Mouse (Mus musculus) ES-E14 (cell line): ENCODE measurements around the gene Cyp4b1. TPM values are rescaled to one million over a fixed set of nuclear protein-coding genes. Genes with fewer than 3 reads are reported as not detected.

Source experiments
- DNase-seq: peaks from one replicate; pipeline ENCODE4 v3.0.0-alpha.2; 2013; ENCODE audit warnings: low read depth, low spot score
- H3K27ac ChIP-seq: 2 replicates; pipeline ENCODE4 v1.5.1; 2012; ENCODE audit warnings: low read depth, mild to moderate bottlenecking, low read length, moderate library complexity, mixed read lengths; ENCODE audit not compliant: poor library complexity, insufficient read depth, severe bottlenecking
- H3K36me3 ChIP-seq: 2 replicates; pipeline ENCODE4 v1.6.1; 2012; ENCODE audit warnings: mild to moderate bottlenecking, low read length, moderate library complexity, mixed read lengths; ENCODE audit not compliant: control insufficient read depth, poor library complexity, insufficient read depth, severe bottlenecking
- H3K4me1 ChIP-seq, 2 experiments: fragments of 150-350 bp in 1 of 2; sonication (generic) in 1 of 2; 2 replicates each; pipeline ENCODE4 v1.6.1; 2012; ENCODE audit warnings: low read length in 2 of 2, mild to moderate bottlenecking in 1 of 2, mixed read lengths in 1 of 2; ENCODE audit not compliant: control insufficient read depth in 2 of 2, insufficient read depth in 2 of 2, poor library complexity in 1 of 2
- H3K4me3 ChIP-seq, 2 experiments: fragments of 150-350 bp in 1 of 2; sonication (generic) in 1 of 2; 2 replicates each; pipeline ENCODE4 v1.5.1; 2012; ENCODE audit warnings: low read length in 2 of 2, low read depth in 1 of 2, mild to moderate bottlenecking in 1 of 2, mixed read lengths in 1 of 2; ENCODE audit not compliant: insufficient read depth in 1 of 2, poor library complexity in 1 of 2, severe bottlenecking in 1 of 2
- H3K9ac ChIP-seq: 2 replicates; pipeline ENCODE4 v1.6.1; 2012; ENCODE audit warnings: low read depth, mild to moderate bottlenecking, low read length, mixed read lengths; ENCODE audit not compliant: poor library complexity, insufficient read depth, severe bottlenecking
- H3K9me3 ChIP-seq: fragments of 150-350 bp; sonication (generic); 2 replicates; pipeline ENCODE4 v1.6.1; 2012; ENCODE audit warnings: low read depth, mild to moderate bottlenecking, low read length; ENCODE audit not compliant: control insufficient read depth, insufficient read depth
- CHD2 ChIP-seq: IDR thresholded peaks from 2 replicates; pipeline ENCODE4 v1.6.1; 2014; ENCODE audit warnings: mild to moderate bottlenecking, low read depth, low read length, inconsistent platforms
- HCFC1 ChIP-seq: IDR thresholded peaks from 2 replicates; pipeline ENCODE4 v1.6.1; 2012; ENCODE audit warnings: low read length, inconsistent platforms, borderline replicate concordance; ENCODE audit not compliant: insufficient read depth
- MAFK ChIP-seq: IDR thresholded peaks from 2 replicates; pipeline ENCODE4 v1.6.1; 2014; ENCODE audit warnings: mild to moderate bottlenecking, low read depth, low read length, inconsistent platforms; ENCODE audit not compliant: insufficient read depth
- ZC3H11A ChIP-seq: IDR thresholded peaks from 2 replicates; pipeline ENCODE4 v1.6.1; 2012; ENCODE audit warnings: low read depth, mild to moderate bottlenecking, inconsistent platforms, low read length, borderline replicate concordance
- ZNF384 ChIP-seq: IDR thresholded peaks from 2 replicates; pipeline ENCODE4 v1.6.1; 2012; ENCODE audit warnings: low read depth, low read length, inconsistent platforms
- in situ Hi-C, 2 experiments: fragments of 600-800 bp; cut with MboI; formaldehyde crosslinking; loops; one replicate each; pipeline ENCODE4 v1.15.1; 2025; ENCODE audit warnings: low sequenced_read_pairs in 2 of 2, inconsistent platforms in 1 of 2; ENCODE audit not compliant: unreplicated experiment in 2 of 2
- total RNA-seq: library from RNA; depleted of rRNA; stranded (reverse); fragments of 300-350 nt; gene quantifications from 2 replicates; pipeline ENCODE4 v1.2.3, GENCODE M21; 2012; rRNA removed

The Cyp4b1 gene
- total RNA-seq, 1 experiment, result not detected

DNA sequence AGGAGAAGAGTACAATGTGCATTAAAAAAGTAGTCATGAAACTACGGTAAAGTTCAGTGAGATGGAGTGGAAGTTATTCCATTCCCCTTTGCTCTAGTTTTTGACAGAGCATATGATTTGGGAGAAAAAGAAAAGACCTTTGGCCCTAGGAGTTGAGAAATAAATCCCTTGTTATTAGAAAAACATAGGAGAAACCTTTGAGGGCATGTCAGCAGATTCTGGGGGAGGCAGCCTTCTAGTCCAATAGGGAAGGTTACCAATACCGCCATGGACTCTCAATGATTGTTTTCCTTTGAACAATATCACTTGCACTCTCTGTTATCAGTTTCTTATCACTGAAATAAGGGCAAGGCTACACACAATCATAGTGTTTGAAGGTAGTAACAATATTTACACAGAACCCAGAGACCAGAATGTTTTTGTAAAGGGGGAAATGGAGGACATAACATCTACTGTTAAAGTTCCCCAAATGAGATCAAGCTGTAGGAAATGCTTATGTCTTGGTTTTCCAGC lies 50.6 kb downstream of the Cyp4b1 start:
- H3K27ac ChIP-seq, result no peak overlapping the region
- H3K4me1 ChIP-seq, result no peaks in the 10 kb centered on the region
- H3K36me3 ChIP-seq, result no peaks in the 10 kb centered on the region
- H3K4me3 ChIP-seq, result no peak overlapping the region
- TF ChIP-seq HCFC1, result no peak
- TF ChIP-seq MAFK, result no peak
- no peak for TF ChIP-seq ZNF384
- TF ChIP-seq ZC3H11A, result no peak
- in situ Hi-C loops, result no loop called here
- no peak overlapping the region for H3K9ac ChIP-seq
- no peak for DNase-seq
- no peaks in the 10 kb centered on the region for H3K9me3 ChIP-seq

DNA sequence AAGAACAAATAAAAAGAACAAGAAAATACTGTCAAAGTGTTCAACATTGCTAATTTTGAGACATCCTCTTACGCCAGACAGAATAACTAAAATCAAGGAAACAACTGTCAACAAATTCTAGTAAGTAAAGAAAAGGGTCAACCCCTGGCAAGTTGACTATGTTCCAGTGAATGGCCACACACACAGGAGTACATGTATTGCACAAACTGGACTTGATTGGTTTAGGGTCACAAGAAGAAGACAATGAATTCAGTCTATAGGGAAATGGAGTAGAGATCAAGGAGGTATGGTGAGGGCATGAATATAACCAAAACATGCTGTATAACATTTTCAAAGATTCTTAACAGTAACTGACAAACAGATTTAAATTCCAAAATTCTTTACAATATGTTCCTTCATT lies 51.2 kb downstream of the Cyp4b1 start:
- Histone ChIP-seq H3K27ac (no peak overlapping the region), H3K9me3 (no peaks in the 10 kb centered on the region), H3K36me3 (no peaks in the 10 kb centered on the region), H3K4me1 (no peaks in the 10 kb centered on the region), H3K4me3 (no peak overlapping the region), H3K9ac (no peak overlapping the region)
- TF ChIP-seq ZNF384 (no peak), ZC3H11A (no peak), CHD2 (no peak), MAFK (no peak), HCFC1 (no peak)
- DNase-seq, result no peak
- in situ Hi-C loops, result no loop called here

DNA sequence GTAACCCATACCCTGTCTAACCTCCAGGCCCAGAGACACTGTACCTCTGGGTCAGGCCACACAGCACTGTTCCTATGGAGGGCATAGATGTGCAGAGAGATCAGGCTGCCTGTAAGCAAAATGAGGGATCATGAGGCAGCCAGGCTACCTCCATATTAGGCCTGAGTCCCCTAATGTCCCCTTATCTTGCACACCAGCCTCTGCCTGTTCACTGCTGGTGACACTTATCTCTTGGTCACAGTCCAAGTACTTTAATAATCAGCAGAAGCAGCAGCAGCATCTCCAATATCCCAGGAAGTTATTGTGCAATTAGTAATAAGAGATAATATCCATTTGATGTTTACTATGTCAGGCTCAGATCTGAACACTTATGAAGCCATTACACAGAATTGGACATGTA lies 64.5 kb downstream of the Cyp4b1 start:
- TF ChIP-seq ZC3H11A (no peak), MAFK (no peak), HCFC1 (no peak), CHD2 (no peak), ZNF384 (no peak)
- no peaks in the 10 kb centered on the region for H3K4me1 ChIP-seq
- no peak overlapping the region for H3K27ac ChIP-seq
- no peak overlapping the region for H3K9ac ChIP-seq
- in situ Hi-C loops, result no loop called here
- no peak for DNase-seq
- H3K36me3 ChIP-seq, result no peaks in the 10 kb centered on the region
- no peaks in the 10 kb centered on the region for H3K9me3 ChIP-seq
- H3K4me3 ChIP-seq, result no peak overlapping the region

DNA sequence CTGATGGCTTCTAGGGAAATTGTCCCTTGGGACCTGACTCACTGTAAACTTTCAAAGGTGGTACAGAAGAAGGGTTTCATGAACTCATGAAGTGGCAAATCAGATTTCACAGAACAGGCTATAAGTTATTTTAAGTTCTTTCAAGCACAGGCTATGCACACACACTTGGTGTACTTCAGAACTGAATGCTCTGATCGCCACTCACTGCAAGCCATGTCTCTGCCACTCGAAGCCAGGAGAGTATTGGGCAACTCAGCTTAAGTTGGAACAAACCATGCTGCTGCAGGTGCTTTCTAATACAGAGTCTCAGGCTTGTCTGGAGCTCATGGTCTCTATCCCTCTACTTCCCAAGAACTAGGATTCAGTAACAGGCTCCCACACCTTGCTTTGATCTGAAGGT lies 71.7 kb downstream of the Cyp4b1 start:
- in situ Hi-C loops, result no loop called here
- H3K4me1 ChIP-seq, result no peaks in the 10 kb centered on the region
- H3K36me3 ChIP-seq, result no peaks in the 10 kb centered on the region
- H3K4me3 ChIP-seq, result no peak overlapping the region
- no peak overlapping the region for H3K9ac ChIP-seq
- DNase-seq, result no peak
- no peak for TF ChIP-seq ZC3H11A
- no peak for TF ChIP-seq MAFK
- TF ChIP-seq ZNF384, result no peak
- TF ChIP-seq HCFC1, result no peak
- no peak for TF ChIP-seq CHD2
- no peak overlapping the region for H3K27ac ChIP-seq
- no peaks in the 10 kb centered on the region for H3K9me3 ChIP-seq

DNA sequence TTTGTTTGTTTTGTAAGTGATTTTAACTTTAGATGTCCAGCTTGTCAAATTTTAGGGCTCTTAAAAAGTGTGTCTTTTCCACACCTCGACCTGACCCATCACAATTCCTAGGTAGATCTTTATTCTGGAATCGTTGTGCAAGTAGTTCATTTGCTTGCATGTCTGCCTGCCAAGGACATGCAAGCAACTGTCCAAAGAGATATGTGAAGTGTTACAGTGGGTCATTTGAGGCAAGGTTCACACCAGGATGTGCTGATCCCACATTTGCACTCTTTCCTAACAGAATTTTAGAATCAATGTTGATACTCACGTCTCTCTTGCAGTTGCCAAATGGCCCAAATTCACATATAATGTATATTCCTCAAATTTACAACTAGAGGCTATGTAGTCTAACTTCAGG lies 72.3 kb downstream of the Cyp4b1 start:
- no peak for DNase-seq
- no peaks in the 10 kb centered on the region for H3K4me1 ChIP-seq
- H3K9me3 ChIP-seq, result no peaks in the 10 kb centered on the region
- in situ Hi-C loops, result no loop called here
- H3K9ac ChIP-seq, result no peak overlapping the region
- no peak overlapping the region for H3K27ac ChIP-seq
- TF ChIP-seq HCFC1, result no peak
- TF ChIP-seq MAFK, result no peak
- TF ChIP-seq ZNF384, result no peak
- no peaks in the 10 kb centered on the region for H3K36me3 ChIP-seq
- no peak overlapping the region for H3K4me3 ChIP-seq

Other genes with a start within 250 kb of the Cyp4b1 start
- gene Cyp4a12b, start 236.1 kb downstream of the Cyp4b1 start, total RNA-seq, result not detected in 2 replicates
- not detected in 2 replicates for gene Cyp4a30b, start 195.1 kb downstream of the Cyp4b1 start, total RNA-seq
- gene Cyp4a14, start 151.6 kb downstream of the Cyp4b1 start, total RNA-seq, result not detected in 2 replicates
- gene Cyp4a10, start 129.5 kb downstream of the Cyp4b1 start, total RNA-seq, result 0.18 TPM in 1 of 2 replicates, not detected in the other
- not detected in 2 replicates for gene Cyp4a31, start 84.1 kb downstream of the Cyp4b1 start, total RNA-seq
- gene Cyp4a32, start 46.8 kb downstream of the Cyp4b1 start, total RNA-seq, result not detected in 2 replicates
- 17.1 and 20.2 TPM in 2 replicates for gene Efcab14, start 90.0 kb upstream of the Cyp4b1 start, total RNA-seq
- 0.74 TPM in 1 of 2 replicates, not detected in the other for gene Tex38, start 133.3 kb upstream of the Cyp4b1 start, total RNA-seq
- 17.8 and 22.1 TPM in 2 replicates for gene Atpaf1, start 137.1 kb upstream of the Cyp4b1 start, total RNA-seq
- gene Mob3c, start 180.4 kb upstream of the Cyp4b1 start, total RNA-seq, result 4.0 and 8.3 TPM in 2 replicates
- gene Mknk1, start 191.5 kb upstream of the Cyp4b1 start, total RNA-seq, result 18.5 and 24.0 TPM in 2 replicates
- not detected in 2 replicates for gene Kncn, start 236.7 kb upstream of the Cyp4b1 start, total RNA-seq
- not detected in 2 replicates for gene 6430628N08Rik, start 242.9 kb upstream of the Cyp4b1 start, total RNA-seq